Mouse (Mus musculus): ENCODE data around the gene Krt77.

Gene Krt77

DNA sequence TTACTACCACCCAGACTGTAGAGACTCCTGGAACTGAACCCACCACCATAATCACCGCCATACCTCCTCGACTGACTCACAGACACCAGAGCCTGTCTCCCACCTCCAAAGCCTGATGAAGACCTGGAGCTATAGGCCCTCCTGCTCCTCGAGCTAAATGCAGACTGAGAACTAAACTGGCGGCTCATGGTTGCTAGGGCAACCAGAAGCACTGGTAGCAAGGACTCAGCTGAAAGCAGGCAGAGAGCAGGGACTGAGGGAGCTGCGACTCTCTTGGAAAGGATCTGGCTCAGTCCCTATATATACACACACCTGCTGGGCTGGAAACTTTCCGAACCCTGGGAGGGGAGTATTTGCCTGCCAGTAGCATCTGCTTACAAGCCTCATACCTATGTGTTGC, at the start of gene Krt77:
Gene Krt77, minus strand, starts transcription at position 275 of the 400 bp plus-strand sequence.
- no peak for DNase-seq (ENCODE audit: low read depth in 1 of 2, low spot score in 2 of 2)

DNA sequence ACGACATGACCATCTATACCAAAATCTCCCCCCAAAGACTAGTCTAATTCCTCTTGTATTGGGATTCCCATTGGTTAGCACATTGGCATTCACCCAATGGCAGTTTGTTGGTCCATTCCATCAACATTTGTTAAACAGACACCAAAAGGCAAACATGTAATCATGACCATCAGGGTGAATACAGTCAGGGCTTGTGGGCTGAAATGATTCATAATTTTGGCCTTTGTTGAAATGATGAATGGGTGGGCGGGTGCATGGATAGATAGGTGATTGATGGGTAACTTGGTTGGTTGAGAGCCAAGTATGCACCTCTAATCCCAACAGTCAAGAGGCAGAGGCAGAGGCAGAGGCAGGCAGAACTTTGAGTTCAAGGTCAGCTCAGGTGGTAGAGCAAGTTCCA, 46.6 kb upstream of the Krt77 start:
- DNase-seq (ENCODE audit: low read depth in 1 of 2, low spot score in 2 of 2), result no peak

DNA sequence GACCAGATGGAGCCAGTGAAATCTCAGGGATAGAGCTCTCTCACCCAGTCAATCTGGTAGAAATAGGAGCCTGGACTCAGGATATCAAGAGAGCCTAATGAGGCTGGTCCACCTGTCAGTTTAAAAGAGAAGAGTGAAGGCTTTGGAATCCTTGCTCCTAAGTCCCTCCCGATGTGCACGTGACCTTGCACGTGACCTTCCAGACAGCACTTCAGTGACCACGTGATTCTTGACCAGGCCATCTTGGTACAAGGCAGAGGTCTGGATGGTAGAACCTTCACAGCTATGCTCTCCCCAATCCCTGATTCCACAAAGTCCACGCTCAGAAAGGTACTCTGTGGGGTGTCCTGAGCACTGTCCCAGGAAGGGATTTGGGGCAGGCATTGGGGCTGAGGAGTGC, 35.3 kb upstream of the Krt77 start:
- no peak for DNase-seq (ENCODE audit: low read depth in 1 of 2, low spot score in 2 of 2)

DNA sequence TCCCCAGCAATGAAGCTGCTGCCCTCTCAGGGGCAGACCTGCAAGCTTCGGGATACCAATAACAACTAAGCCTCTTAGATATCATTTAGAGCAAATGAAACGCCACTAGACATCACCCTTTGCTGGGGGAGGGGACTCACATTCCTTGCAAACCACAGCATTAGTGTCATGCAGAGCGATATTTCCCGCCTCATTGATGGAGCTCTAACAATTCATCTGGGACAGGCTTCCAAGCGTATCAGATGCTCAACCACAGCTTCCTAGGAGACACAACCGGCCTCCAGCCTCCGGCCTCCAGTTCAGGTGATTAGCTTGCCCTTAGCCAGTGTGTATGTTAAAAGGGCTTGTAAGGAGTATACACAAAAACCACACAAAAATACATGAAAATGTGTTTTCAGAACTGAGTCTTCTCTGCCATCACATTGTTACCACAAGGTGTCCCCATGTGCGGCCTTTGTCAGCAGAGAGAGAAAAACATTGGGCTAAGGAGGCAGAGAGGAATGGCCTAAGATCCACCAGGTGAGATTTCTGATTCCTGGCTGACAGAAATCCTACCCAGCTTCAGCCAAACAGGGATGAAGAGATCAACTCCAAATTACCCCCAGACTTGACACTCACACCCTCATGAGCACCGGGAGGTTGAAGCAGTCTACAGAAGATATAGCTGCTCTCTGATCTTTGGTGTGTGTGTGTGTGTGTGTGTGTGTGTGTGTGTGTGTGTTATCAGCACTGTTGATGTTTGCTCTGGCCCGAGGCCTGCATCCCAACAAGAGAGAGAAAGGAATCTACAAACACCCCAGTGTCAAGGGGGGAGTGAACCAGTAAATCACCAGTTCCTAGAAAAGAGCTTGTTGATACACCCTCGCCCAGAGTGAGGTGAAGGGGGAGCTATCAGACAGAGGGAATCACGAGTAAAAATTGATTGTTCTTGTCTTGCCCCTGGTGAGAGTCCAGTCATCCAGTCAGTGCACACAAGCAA, 33.0 kb upstream of the Krt77 start:
- no peak for DNase-seq (ENCODE audit: low read depth in 1 of 2, low spot score in 2 of 2)

DNA sequence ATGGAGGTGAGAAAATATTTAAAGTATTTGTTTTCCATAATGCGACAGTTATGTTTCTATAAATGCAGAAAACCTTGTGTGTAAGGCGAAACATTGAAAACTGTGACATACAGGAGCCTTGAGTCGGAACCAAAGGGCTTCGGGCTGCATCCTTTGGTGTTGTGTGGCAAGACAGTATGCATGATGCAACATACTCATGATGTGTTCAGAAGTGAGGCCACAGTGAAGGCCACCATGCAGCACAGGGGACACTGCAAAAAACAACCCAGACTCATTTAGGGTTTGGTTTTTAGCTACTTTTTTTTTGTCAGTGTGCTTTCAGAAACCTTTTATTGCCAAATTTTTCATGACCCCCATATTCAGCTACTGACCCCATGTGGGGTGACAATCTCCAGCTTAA, 25.7 kb upstream of the Krt77 start:
- DNase-seq (ENCODE audit: low read depth in 1 of 2, low spot score in 2 of 2), result no peak

DNA sequence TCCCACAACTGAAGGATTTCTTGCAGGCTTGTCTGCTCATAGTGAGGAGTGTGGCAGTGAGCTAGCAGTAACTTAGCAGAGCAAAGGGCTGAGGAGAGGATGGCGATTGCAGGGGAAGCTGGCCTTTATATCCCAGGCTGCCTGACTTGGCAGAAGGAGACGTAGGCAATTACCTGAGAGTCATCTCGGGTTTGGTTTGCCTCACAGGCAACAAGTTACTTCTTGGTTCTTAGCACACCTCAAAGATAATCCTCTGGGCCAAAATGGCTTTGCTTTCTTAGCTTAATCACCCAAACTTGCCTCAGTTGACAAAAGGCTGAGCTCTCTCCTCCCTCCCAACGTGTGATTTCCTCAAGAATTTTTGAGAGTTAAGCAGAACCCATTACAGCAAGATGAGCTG, 23.3 kb upstream of the Krt77 start, which contains the start of gene Krt76:
Gene Krt76, minus strand, starts transcription at position 101 of the 400 bp plus-strand sequence.
- DNase-seq (ENCODE audit: low read depth in 1 of 2, low spot score in 2 of 2), result no peak

DNA sequence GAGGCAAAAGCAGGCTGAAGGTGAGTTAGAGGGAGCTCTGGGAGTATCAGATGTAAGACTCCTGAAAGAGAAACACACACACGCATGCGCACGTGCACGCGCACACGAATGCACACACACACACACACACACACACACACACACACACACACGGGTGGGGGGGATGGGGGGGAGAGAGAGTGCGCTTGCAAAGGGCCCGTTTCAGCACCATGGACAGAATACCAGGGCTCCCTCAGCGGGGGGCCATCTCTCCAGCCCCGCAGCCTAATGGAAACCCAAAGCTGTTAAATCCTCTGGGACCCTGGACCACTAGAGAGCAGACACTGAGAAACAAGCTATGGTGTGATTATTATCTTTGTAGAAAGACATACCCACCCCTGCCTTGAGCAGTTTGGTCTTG, 10.3 kb upstream of the Krt77 start:
- no peak for DNase-seq (ENCODE audit: low read depth in 1 of 2, low spot score in 2 of 2)

DNA sequence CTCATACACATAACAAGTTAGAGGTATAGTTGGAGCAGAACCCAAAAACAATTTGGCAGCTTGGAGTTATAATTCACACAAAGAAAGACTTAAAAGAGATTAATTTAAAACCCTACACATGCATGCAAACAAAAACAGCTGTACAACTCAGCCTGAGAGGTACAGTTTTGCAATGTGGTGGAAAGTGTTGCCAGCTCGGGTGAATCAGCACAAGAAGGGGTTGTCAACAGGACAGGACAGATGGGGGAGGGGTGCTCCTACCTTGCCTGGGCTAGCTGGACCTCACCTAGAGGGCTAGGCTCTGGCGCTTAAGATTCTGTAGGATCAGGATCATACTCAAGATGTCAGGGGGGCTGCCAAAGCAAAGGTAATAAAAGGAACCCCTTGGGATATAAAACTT, 8.5 kb upstream of the Krt77 start:
- no peak for DNase-seq (ENCODE audit: low read depth in 1 of 2, low spot score in 2 of 2)

DNA sequence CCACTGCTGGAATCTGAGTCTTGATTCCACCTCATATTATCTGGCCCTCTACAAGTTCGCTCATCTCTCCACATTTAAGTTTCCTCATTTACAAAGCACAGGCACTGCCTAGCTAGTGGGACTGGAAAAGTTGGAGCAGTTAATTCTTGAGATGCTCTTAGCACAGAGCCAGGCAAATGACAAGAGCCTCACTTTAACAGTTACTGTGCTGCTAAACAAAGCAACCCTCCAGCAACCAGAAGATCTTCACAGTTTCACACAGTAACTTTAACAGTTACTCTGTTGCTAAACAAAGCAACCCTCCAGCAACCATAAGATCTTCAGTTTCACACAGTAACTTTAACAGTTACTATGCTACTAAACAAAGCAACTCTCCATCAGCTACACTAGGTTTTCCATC, 4.9 kb upstream of the Krt77 start:
- DNase-seq (ENCODE audit: low read depth in 1 of 2, low spot score in 2 of 2), result no peak

DNA sequence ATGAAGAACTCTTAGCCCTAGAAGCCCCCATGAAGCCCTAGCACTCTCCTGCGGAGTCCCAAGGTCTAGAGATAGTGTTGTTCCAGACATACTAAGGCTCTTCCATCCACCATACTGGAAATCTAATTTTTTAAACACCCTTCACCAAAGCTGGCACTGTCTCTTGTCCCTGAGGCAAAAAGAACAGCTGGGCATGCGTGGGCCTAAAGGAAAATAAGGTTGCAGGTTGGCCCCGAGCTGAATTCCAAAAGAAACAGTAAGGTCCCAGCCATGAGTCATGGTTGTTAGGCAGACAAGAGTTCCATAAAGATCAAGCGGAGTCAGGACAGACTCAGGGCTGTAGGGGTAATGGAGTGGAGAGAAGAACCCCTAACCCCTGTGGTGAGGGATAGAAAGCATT, 3.7 kb upstream of the Krt77 start:
- no peak for DNase-seq (ENCODE audit: low read depth in 1 of 2, low spot score in 2 of 2)

DNA sequence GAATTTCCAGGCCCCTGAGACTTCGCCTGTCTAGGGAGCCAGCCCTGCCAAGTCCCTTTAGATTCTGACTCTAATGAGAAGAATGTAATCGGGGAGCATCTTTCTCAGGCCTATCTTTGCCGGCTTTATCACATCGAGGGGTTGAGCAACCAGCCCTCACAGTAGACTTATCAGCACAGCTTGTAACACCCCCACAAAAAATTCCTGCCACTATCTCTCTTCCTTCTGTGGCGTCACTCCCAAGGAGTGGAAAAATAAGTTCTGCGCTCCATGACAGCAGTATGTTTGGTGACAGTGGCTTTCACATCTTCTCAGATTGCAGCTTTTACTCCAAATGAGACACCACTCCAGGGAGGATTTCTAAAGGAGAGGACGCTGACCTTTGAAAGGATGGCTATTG, 2.8 kb downstream of the Krt77 start:
- DNase-seq (ENCODE audit: low read depth in 1 of 2, low spot score in 2 of 2), result no peak

DNA sequence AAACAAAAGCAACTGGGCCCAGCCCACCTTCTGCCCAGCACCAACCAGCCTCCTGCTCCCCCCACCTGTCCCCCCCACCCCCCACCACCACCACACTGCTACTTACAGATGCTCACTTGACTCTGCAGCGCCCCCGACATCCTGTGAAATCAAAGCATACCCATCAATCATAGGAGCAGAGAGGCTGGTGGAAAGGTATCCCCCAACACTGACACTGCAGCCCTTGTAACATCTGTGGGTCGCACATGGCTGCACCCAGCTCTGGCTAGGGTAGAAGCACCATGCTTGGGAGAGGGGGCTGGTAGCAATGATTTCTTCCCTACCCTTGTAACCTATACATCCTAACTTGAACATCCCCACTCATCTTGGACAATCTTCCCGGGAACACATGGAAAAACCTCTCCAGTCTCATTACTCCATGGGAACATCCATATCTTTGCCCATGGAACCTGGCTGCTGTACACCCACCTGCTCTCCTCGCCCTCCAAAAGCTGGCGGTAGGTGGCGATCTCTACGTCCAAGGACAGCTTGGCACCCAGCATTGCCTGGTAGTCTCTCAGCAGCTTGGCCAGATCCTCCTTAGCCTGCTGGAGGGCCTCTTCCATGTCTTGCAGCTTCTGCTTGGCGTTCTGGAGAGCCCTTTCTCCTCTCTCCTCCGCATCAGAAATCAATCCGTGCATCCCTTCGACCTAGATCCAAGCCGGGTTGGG, 8.9 kb downstream of the Krt77 start:
- no peak for DNase-seq (ENCODE audit: low read depth in 1 of 2, low spot score in 2 of 2)

DNA sequence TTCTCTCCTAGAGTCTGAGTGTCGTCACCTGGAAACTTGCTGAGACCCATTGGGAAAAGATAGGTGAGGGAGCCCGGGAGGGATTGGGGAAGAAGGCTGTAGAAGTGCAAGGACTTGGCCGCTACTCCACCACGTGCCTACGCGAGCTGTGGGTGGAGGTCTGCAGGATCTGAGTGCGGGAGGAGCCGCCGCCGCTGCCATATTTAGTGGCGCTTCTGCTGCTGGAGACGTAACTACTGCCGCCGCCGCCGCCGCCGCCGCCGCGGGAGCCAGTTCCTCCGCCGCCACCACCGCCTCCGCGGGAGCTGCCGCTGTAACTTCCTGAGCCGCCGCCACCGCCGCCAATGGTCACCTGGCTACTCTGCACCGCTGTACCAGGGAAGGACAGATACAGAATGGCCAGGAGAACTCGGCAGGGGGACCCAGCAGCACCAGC, 9.8 kb downstream of the Krt77 start:
- DNase-seq (ENCODE audit: low read depth in 1 of 2, low spot score in 2 of 2), result no peak

DNA sequence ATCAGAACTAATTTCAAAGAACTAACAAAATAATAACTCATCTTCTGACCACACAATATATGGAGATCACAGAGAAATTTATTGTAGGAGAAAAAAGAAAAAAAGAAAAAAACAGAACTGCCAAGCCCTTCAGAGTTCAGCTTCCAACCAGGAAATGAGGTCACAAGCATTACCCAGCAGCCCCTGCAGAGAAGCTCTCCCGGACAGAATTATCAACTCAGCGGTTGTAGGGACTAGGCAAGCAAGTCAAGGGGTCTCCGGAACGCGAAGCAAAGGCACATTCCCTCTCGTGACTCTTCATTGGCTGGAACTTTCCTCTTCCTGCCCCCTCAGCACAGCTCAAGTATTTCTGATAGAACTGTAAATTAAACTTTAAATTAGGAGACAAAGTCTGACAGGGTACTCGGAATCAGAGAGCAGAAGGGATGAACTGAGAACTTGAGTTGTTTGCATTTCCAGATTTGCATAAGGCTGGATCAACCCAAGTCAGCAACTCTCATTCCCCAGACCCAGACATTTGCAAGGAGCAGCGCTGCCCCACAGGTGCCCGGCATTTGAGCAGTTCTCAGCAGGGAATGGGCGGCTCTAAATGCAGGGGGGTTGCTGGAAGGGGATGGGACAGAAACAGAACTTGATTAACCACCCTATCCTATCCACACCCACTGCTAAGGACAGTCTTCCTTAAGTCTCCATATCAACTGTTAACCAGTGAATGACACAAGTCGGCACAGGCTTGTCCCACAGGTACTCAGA, 10.7 kb downstream of the Krt77 start:
- no peak for DNase-seq (ENCODE audit: low read depth in 1 of 2, low spot score in 2 of 2)

DNA sequence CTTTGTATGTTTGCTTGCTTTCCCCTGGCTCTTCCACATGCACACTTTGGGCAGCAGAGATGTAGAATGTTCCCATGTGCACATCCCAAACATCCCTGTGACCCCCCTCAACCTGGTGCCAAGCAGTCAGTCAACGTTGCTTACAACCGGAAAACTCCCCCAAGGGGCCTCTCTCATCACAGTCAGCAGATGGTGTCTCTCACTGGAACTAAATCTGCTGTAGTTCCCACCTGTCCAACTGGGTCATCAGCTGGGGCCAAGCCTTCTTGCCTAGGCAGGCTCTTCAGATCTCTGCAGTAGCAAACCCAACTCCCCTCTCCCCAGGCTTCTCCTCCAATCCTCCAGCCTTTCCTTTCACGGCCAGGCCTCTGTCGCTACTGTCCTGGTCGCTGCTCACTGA, 12.8 kb downstream of the Krt77 start:
- DNase-seq (ENCODE audit: low read depth in 1 of 2, low spot score in 2 of 2), result no peak

DNA sequence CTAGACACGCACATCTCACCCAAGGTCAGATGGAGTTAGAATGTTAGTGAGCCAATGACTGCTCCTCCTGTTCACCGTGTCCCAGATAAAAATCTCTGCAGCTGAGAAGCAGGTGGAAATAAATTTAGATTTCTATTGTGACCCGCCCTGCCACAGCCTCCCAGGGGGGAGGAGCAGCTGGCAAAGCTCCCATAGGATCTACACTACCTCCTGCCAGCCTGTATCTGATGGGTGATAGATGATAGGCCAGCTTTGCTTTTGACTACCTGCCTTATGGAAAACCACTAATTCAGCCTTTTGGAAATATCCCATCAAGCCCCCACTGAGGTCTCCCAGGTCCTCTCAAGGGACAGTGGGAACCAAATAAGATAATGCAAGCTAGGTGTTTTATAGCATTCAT, 13.8 kb downstream of the Krt77 start:
- DNase-seq (ENCODE audit: low read depth in 1 of 2, low spot score in 2 of 2), result no peak

DNA sequence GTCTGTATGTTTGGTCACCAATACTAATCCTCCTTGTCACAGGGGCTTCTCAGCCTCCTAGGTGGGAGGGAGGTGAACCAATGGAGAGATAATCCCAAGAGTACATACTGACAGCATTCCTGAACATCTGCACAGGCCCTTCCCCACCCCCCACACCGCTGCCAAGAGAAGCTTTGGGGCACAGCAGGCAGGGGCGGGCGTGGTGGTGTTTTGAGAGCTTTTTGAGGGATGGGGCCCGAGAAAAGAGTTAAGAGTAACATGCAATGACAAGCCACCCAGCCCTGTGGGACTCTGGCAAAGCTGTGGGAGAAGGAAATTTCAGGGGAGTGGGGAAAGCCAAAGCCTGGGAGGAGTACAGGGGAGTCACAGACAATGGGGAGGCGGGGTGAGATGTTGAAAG, 15.2 kb downstream of the Krt77 start:
- no peak for DNase-seq (ENCODE audit: low read depth in 1 of 2, low spot score in 2 of 2)

DNA sequence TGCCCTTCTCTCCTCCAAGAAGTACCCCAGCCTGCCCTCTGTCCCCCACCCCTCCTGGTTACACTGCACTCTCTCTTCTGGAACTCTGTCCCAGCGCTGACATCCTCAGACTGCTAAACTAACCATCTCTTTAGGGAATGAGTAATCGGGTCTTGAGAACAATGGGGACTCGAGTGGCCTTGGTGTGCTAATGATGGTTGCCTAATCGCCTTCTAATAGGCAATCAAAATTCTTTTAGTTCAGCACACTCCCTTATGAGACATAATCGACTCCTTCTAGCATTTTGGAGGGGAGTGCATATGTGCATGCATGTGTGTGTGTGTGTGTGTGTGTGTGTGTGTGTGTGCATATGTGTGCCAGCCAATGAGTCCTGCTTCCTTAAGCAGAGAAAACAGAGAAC, 16.9 kb downstream of the Krt77 start:
- DNase-seq (ENCODE audit: low read depth in 1 of 2, low spot score in 2 of 2), result no peak

DNA sequence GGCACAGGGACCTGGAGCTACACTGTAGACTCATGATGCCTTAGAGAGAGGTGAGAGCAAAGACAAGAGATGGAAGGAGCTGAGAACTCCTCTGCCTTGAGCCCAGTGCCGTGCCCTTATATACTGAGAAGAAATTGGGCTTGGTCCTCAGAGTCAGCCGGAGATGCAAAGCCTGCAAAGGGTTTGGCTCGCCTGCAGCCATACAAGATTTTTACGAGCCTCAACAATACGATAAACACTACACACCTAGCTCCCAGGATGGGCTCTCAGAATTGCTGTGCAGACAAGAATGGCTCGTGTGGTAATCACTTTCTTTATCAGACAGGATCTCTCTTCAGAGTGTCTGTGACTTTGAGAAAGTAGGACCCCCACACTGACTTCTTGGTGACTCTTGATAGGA, 18.8 kb downstream of the Krt77 start, which contains the start of gene Krt1:
Gene Krt1, minus strand, starts transcription at position 101 of the 400 bp plus-strand sequence.
- no peak for DNase-seq (ENCODE audit: low read depth in 1 of 2, low spot score in 2 of 2)

DNA sequence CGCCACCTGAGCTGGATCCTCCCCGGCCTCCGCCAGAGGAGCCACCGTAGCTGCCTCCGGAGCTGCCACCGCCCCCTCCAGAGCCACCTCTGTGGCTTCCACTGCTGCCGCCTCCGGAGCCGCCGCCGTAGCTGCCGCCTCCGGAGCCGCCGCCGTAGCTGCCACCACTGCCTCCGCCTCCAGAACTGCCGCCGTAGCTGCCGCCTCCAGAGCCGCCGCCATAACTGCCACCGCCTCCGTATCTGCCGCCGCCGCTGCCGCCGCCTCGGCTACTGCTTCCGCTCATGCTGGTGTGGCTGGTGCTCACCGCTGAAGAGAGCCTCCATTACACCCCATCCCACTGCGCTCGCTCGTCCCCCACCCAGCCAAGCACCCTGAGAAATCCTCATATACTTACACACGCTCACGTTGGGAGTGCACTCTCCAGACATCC, 23.5 kb downstream of the Krt77 start:
- no peak for DNase-seq (ENCODE audit: low read depth in 1 of 2, low spot score in 2 of 2)

DNA sequence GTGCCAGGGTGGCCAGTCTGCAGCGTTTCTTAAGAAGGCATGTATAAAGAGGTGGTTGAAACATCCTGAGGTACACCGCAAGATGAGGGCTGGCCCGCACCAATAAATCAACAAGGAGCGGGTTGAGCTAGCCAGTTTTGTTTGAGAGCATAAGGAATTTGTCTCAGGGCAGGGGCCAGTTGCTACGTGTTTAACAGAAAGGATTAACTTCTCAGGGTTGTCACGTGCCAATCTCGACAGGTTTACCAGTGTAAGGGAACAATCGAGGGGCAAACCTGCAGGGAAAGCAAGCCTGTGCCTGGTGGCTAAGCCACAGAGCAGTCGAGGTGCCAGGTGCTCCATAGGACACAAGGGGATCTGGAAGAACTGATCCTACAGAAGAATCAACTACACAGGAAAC, 26.3 kb downstream of the Krt77 start:
- no peak for DNase-seq (ENCODE audit: low read depth in 1 of 2, low spot score in 2 of 2)

Data from monocyte, adult 2 months (primary cell).